Comparison of ENCODE assay signal across 10 mouse cellular contexts in the genomic region with DNA sequence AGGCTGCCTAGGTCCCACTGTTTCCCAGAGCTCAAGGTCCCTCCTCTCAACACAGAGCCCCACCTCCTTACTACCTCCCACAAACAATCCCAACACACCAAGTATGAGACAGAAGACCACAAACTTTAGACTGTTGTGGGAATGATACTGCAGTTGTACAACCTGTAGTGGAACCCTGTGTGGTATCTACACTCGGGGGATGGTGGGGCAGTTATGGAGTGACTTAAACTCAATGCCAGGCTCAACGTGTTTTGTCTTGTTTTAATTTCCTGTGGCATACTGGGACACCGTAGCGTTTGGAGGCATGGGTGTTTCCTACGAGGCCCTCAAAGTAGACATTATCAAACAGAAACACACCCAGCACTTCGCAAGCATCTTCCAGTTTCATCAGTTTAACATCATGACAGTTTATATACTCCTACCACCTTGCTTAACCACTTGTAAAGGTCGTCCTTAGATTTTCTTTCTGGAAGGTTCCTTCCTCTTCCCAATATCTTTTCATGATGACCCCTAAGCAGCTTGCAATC. TPM values are rescaled to one million over a fixed set of nuclear protein-coding genes. Genes with fewer than 3 reads are reported as not detected.
A peak's percentile ranks its signal among the peaks of the same experiment; 100 is the strongest.
DNase-seq lines count a peak whose midpoint lies in the region; ATAC-seq lines count a peak whose summit lies in the region.
"Had no signal": no experiment of that assay in that cellular context is flagged by ENCODE, and none has a peak within 500 bp of the region (broad histone marks: within the 10 kb centered on the region; RNA-seq: fewer than 3 reads in every experiment).

No protein-coding gene starts in this region.

- no peak overlapping the region for H3K4me3 ChIP-seq in lung, embryonic 15.5 days
- peak overlapping the region; percentile 28 for H3K4me3 ChIP-seq in liver, embryonic 12.5 days
- no peak overlapping the region for H3K4me3 ChIP-seq in stomach, embryonic 15.5 days (replicated peaks)
- H3K4me3 ChIP-seq in embryonic facial prominence, embryonic 10.5 days = no peak overlapping the region
- H3K4me3 ChIP-seq in forebrain, embryonic 16.5 days (replicated peaks; ENCODE audit: low read length) = no peak overlapping the region
- H3K4me3 ChIP-seq: forebrain, embryonic 10.5 days; heart, embryonic 13.5 days; hindbrain, embryonic 15.5 days had no signal

- peak overlapping the region; percentile 66; the same call in 1 of the 2 replicates for H3K27ac ChIP-seq in lung, embryonic 15.5 days
- peak overlapping the region; percentile 91 for H3K27ac ChIP-seq in liver, embryonic 12.5 days
- peak overlapping the region; percentile 66 for H3K27ac ChIP-seq in stomach, embryonic 15.5 days
- H3K27ac ChIP-seq in embryonic facial prominence, embryonic 10.5 days (replicated peaks) = no peak overlapping the region
- H3K27ac ChIP-seq in forebrain, embryonic 16.5 days (ENCODE audit: low read length) = no peak overlapping the region
- H3K27ac ChIP-seq: forebrain, embryonic 10.5 days; heart, embryonic 13.5 days; hindbrain, embryonic 15.5 days had no signal

- WGBS in lung, embryonic 15.5 days = 75% methylated on average over 7 of the region's 7 CpGs
- 23% methylated on average over 7 of the region's 7 CpGs for WGBS in liver, embryonic 12.5 days (ENCODE audit: insufficient replicate concordance)
- 78% methylated on average over 7 of the region's 7 CpGs for WGBS in stomach, embryonic 15.5 days
- 90% methylated on average over 7 of the region's 7 CpGs for WGBS in embryonic facial prominence, embryonic 10.5 days
- WGBS in forebrain, embryonic 16.5 days = 94% methylated on average over 7 of the region's 7 CpGs

- no peak overlapping the region for H3K4me2 ChIP-seq in lung, embryonic 15.5 days
- peak overlapping the region; percentile 70 for H3K4me2 ChIP-seq in liver, embryonic 12.5 days
- H3K4me2 ChIP-seq in stomach, embryonic 15.5 days = no peak overlapping the region
- no peak overlapping the region for H3K4me2 ChIP-seq in forebrain, embryonic 16.5 days (ENCODE audit: low read length)
- H3K4me2 ChIP-seq: heart, embryonic 13.5 days; hindbrain, embryonic 15.5 days had no signal

- no peak overlapping the region for H3K9ac ChIP-seq in lung, embryonic 15.5 days
- peak overlapping the region; percentile 44; the same call in 1 of the 2 replicates for H3K9ac ChIP-seq in liver, embryonic 12.5 days
- H3K9ac ChIP-seq in stomach, embryonic 15.5 days = no peak overlapping the region
- H3K9ac ChIP-seq in forebrain, embryonic 16.5 days (replicated peaks; ENCODE audit: low read depth, low read length) = no peak overlapping the region
- H3K9ac ChIP-seq: heart, embryonic 13.5 days; hindbrain, embryonic 15.5 days had no signal

- no peaks in the 10 kb centered on the region for H3K36me3 ChIP-seq in lung, embryonic 15.5 days
- H3K36me3 ChIP-seq in liver, embryonic 12.5 days = peaks cover 2% of the 10 kb centered on the region; the same call in 1 of the 2 replicates
- H3K36me3 ChIP-seq in stomach, embryonic 15.5 days = no peaks in the 10 kb centered on the region
- H3K36me3 ChIP-seq in embryonic facial prominence, embryonic 10.5 days (replicated peaks) = no peaks in the 10 kb centered on the region
- no peaks in the 10 kb centered on the region for H3K36me3 ChIP-seq in forebrain, embryonic 16.5 days (ENCODE audit: control insufficient read depth, insufficient read depth)
- H3K36me3 ChIP-seq: forebrain, embryonic 10.5 days; hindbrain, embryonic 15.5 days had no signal

- no peak for ATAC-seq in lung, embryonic 15.5 days (ENCODE audit: borderline replicate concordance, extremely low read depth, low FRiP score, low TSS enrichment)
- ATAC-seq in erythroblast, adult 5-6 weeks (replicated peaks; ENCODE audit: low FRiP score, poor library complexity, severe bottlenecking) = peak; percentile 72
- ATAC-seq in liver, embryonic 12.5 days = peak; percentile 84
- no peak for ATAC-seq in stomach, embryonic 15.5 days (ENCODE audit: insufficient read depth, low FRiP score, low read depth)
- no peak for ATAC-seq in forebrain, embryonic 16.5 days

- H3K27me3 ChIP-seq in lung, embryonic 15.5 days = no peaks in the 10 kb centered on the region
- H3K27me3 ChIP-seq in liver, embryonic 12.5 days (replicated peaks) = no peaks in the 10 kb centered on the region
- H3K27me3 ChIP-seq in stomach, embryonic 15.5 days (replicated peaks) = no peaks in the 10 kb centered on the region
- no peaks in the 10 kb centered on the region for H3K27me3 ChIP-seq in embryonic facial prominence, embryonic 10.5 days (replicated peaks; ENCODE audit: low read depth, poor library complexity, severe bottlenecking)
- no peaks in the 10 kb centered on the region for H3K27me3 ChIP-seq in forebrain, embryonic 16.5 days (replicated peaks; ENCODE audit: control insufficient read depth, insufficient read depth, low read length)
- H3K27me3 ChIP-seq: heart, embryonic 13.5 days; hindbrain, embryonic 15.5 days had no signal

- no peaks in the 10 kb centered on the region for H3K9me3 ChIP-seq in lung, embryonic 15.5 days
- H3K9me3 ChIP-seq in liver, embryonic 12.5 days (replicated peaks) = peaks cover 10% of the 10 kb centered on the region
- H3K9me3 ChIP-seq in stomach, embryonic 15.5 days = no peaks in the 10 kb centered on the region
- 0 out of 2 replicates have a peak, but pooled peaks cover 6% of the 10 kb centered on the region for H3K9me3 ChIP-seq in embryonic facial prominence, embryonic 10.5 days
- no peaks in the 10 kb centered on the region for H3K9me3 ChIP-seq in forebrain, embryonic 16.5 days (ENCODE audit: control insufficient read depth, low read length)
- H3K9me3 ChIP-seq: hindbrain, embryonic 15.5 days had no signal

- no peak for DNase-seq in lung, postnatal 14 days
- DNase-seq in embryonic facial prominence, embryonic 10.5 days (ENCODE audit: low spot score) = no peak

- H3K4me1 ChIP-seq in lung, embryonic 15.5 days = peaks cover 25% of the 10 kb centered on the region
- H3K4me1 ChIP-seq in liver, embryonic 12.5 days = peaks cover 48% of the 10 kb centered on the region
- peaks cover 21% of the 10 kb centered on the region for H3K4me1 ChIP-seq in stomach, embryonic 15.5 days
- H3K4me1 ChIP-seq in embryonic facial prominence, embryonic 10.5 days = peaks cover 25% of the 10 kb centered on the region
- peaks cover 5% of the 10 kb centered on the region; the same call in 1 of the 2 replicates for H3K4me1 ChIP-seq in forebrain, embryonic 16.5 days (replicated peaks; ENCODE audit: control insufficient read depth, insufficient read depth, low read length)
- H3K4me1 ChIP-seq: forebrain, embryonic 10.5 days had no signal

RNA-seq across cellular contexts. Expression of a gene that starts 58.4 kb away (rescaled TPM):
- polyA plus RNA-seq in lung, embryonic 15.5 days (2015; fragmentation: Nextera tagmentation; extraction: Ambion mirVana) = 27.1 and 27.9 TPM in 2 replicates
- total RNA-seq in erythroblast, adult 5-6 weeks (2015; ENCODE audit: low replicate concordance) = 5.0 and 6.3 TPM in 2 replicates
- total RNA-seq in erythroblast, adult 5-6 weeks (2017; ENCODE audit: low replicate concordance) = 7.8 and 8.1 TPM in 2 replicates
- 10.5 and 11.5 TPM in 2 replicates for polyA plus RNA-seq in liver, embryonic 12.5 days (2016; fragmentation: Nextera tagmentation; extraction: Ambion mirVana)
- 24.3 and 29.8 TPM in 2 replicates for polyA plus RNA-seq in stomach, embryonic 15.5 days (2015; fragmentation: Nextera tagmentation; extraction: Ambion mirVana)
- polyA plus RNA-seq in embryonic facial prominence, embryonic 10.5 days (2016; fragmentation: Nextera tagmentation; extraction: Ambion mirVana) = 95.0 and 101 TPM in 2 replicates
- polyA plus RNA-seq in forebrain, embryonic 16.5 days (2015; fragmentation: Nextera tagmentation; extraction: Ambion mirVana) = 46.5 and 53.9 TPM in 2 replicates

Comparison
In these comparisons a context has a peak if more than half of its experiments do, and no peak if none do; other contexts are left out.
1. ATAC-seq: peak in erythroblast, adult 5-6 weeks (single experiment) and liver, embryonic 12.5 days (single experiment); none in lung, embryonic 15.5 days (single experiment), stomach, embryonic 15.5 days (single experiment) and forebrain, embryonic 16.5 days (single experiment).
2. H3K27ac ChIP-seq: peak in lung, embryonic 15.5 days (single experiment), liver, embryonic 12.5 days (single experiment) and stomach, embryonic 15.5 days (single experiment); none in embryonic facial prominence, embryonic 10.5 days (single experiment) and forebrain, embryonic 16.5 days (single experiment).